Mouse (Mus musculus): ENCODE data around the gene Pcyt2. TPM values are rescaled to one million over a fixed set of nuclear protein-coding genes. Genes with fewer than 3 reads are reported as not detected.

Pcyt2 gene
- total and polyA plus RNA-seq, 2 experiments from 2014 or later, result 125 to 142 TPM

DNA sequence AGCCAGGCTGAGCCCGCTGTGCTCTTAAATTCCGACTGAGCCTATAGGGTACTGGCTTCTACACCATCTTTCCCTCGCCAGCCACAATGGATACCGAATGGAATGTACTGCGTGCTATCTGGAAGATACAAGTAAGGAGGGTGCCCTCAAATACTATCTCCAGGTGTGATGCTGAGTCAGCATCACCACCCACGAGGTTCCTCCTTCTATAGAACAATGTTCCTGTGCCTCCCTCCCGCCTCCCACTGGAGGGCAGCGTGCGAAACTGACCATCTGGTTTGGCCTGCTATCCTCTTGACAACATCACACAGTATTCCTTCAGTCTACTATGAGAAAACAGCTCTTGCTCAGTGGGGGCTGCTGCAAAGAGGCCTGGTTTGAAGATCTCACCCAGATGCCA lies 52.6 kb downstream of the Pcyt2 start:
- ATAC-seq, result no peak
- DNase-seq (ENCODE audit: low spot score), result no peak
- 87% methylated on average over 9 of the region's 9 CpGs for WGBS
- H3K27ac ChIP-seq, result no peak overlapping the region
- no peak overlapping the region for H3K4me2 ChIP-seq (ENCODE audit: low read depth, low read length)
- no peak overlapping the region for H3K9ac ChIP-seq (replicated peaks; ENCODE audit: low read length)
- no peaks in the 10 kb centered on the region for H3K9me3 ChIP-seq (ENCODE audit: low read length)
- peaks cover 88% of the 10 kb centered on the region for H3K36me3 ChIP-seq (ENCODE audit: insufficient read depth, low read length)
- H3K27me3 ChIP-seq (ENCODE audit: insufficient read depth, low read length), result no peaks in the 10 kb centered on the region
- TF ChIP-seq CTCF (IDR thresholded peaks at IDR 0.05; ENCODE audit: low read depth), result no peak
- no peak overlapping the region for H3K4me3 ChIP-seq (ENCODE audit: low read length)
- H3K4me1 ChIP-seq (ENCODE audit: insufficient read depth, low read length), result no peaks in the 10 kb centered on the region

DNA sequence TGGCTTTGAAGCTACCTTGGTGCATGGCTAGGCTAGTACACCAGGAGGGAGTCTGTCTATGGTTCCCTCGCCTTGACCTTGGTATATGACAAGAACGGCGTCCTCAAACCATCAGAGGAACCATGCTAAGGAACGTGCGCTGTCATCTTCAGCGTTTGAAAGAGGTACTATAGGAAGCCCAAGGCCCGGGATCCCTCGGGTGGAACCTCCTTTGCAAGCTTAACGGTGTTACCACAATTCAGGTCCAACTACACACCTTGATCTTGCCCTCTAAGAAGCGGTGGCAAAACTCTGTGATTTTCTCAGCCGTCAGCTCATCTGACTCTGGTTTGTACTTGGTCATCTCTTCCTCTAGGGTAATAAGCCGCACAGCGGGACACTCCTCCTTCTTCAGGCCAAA lies 54.8 kb downstream of the Pcyt2 start:
- DNase-seq (ENCODE audit: low spot score) (no peak), ATAC-seq (no peak)
- H3K4me3 ChIP-seq (ENCODE audit: low read length), result no peak overlapping the region
- peaks cover 84% of the 10 kb centered on the region for H3K36me3 ChIP-seq (ENCODE audit: insufficient read depth, low read length)
- H3K4me1 ChIP-seq (ENCODE audit: insufficient read depth, low read length), result no peaks in the 10 kb centered on the region
- WGBS, result 97% methylated on average over 13 of the region's 13 CpGs
- H3K9me3 ChIP-seq (ENCODE audit: low read length), result no peaks in the 10 kb centered on the region
- no peak overlapping the region for H3K9ac ChIP-seq (replicated peaks; ENCODE audit: low read length)
- no peak overlapping the region for H3K4me2 ChIP-seq (ENCODE audit: low read depth, low read length)
- TF ChIP-seq CTCF (IDR thresholded peaks at IDR 0.05; ENCODE audit: low read depth), result no peak
- no peak overlapping the region for H3K27ac ChIP-seq
- H3K27me3 ChIP-seq (ENCODE audit: insufficient read depth, low read length), result no peaks in the 10 kb centered on the region

DNA sequence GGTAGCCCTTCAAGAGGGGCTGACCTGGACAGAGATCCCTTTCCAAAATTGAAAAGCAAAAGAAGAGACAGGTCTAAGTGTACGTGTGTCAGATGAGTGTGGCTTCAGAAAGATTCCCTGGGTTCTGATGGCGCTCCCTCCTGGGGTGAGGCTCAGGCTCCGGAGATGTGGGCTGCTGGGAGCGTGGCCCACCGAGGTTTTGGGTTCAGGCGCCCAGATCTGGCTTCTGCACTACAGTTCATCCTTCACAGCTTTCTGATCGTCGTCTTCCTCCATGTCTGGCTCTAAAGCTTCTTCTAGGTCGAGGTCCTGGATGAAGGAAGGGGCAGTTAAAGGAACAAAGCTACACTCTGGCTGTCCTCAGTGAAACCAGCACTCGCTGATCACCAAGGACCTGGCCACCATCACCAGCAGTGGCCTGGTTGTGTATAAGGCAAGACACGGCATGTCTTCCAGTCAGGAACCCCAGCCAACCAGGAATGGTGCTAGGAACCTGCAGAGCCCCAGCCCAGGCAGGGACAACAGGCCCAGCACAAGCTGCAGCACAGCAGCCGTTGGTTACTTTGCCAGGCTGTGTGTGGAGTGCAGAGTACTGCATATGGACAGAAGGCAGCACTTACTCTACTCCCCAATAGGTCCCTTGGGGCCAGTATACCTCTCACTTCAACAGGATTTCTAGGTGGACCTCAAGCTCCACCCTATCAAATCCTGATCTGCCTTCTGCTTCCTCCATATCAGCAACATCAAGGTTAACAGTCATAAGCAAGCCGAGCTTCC lies 56.6 kb downstream of the Pcyt2 start:
- no peak for DNase-seq (ENCODE audit: low spot score)
- WGBS, result 95% methylated on average over 13 of the region's 13 CpGs
- no peak overlapping the region for H3K9ac ChIP-seq (replicated peaks; ENCODE audit: low read length)
- ATAC-seq, result no peak
- no peaks in the 10 kb centered on the region for H3K27me3 ChIP-seq (ENCODE audit: insufficient read depth, low read length)
- H3K4me1 ChIP-seq (ENCODE audit: insufficient read depth, low read length), result no peaks in the 10 kb centered on the region
- H3K9me3 ChIP-seq (ENCODE audit: low read length), result no peaks in the 10 kb centered on the region
- no peak overlapping the region for H3K4me2 ChIP-seq (ENCODE audit: low read depth, low read length)
- H3K27ac ChIP-seq, result no peak overlapping the region
- H3K4me3 ChIP-seq (ENCODE audit: low read length), result no peak overlapping the region
- TF ChIP-seq CTCF (IDR thresholded peaks at IDR 0.05; ENCODE audit: low read depth), result no peak
- H3K36me3 ChIP-seq (ENCODE audit: insufficient read depth, low read length), result peaks cover 66% of the 10 kb centered on the region

Small RNAs within 50 kb of the gene (microRNA-seq; reads per million reads assigned to microRNA genes)
- gene Mir6936, result 0.72 to 1.2 reads per million in 2 experiments

Other genes starting within 250 kb of the Pcyt2 start
Only the 30 nearest of the 33 such genes appear.
- not detected in 2 replicates for gene Tspan10, start 175.3 kb downstream of the Pcyt2 start, total RNA-seq (2014; rRNA removed)
- not detected in 2 replicates for gene Tspan10, start 175.3 kb downstream of the Pcyt2 start, polyA plus RNA-seq (2015; fragmentation: Nextera tagmentation; extraction: Ambion mirVana)
- not detected in 2 replicates for gene Pde6g, start 164.4 kb downstream of the Pcyt2 start, total RNA-seq (2014; rRNA removed)
- 0.23 TPM in 1 of 2 replicates, not detected in the other for gene Pde6g, start 164.4 kb downstream of the Pcyt2 start, polyA plus RNA-seq (2015; fragmentation: Nextera tagmentation; extraction: Ambion mirVana)
- gene Oxld1, start 159.9 kb downstream of the Pcyt2 start, total RNA-seq (2014; rRNA removed), result 11.7 and 11.9 TPM in 2 replicates
- gene Oxld1, start 159.9 kb downstream of the Pcyt2 start, polyA plus RNA-seq (2015; fragmentation: Nextera tagmentation; extraction: Ambion mirVana), result 13.3 and 13.6 TPM in 2 replicates
- gene Ccdc137, start 159.8 kb downstream of the Pcyt2 start, total RNA-seq (2014; rRNA removed), result 10.4 and 15.4 TPM in 2 replicates
- gene Ccdc137, start 159.8 kb downstream of the Pcyt2 start, polyA plus RNA-seq (2015; fragmentation: Nextera tagmentation; extraction: Ambion mirVana), result 17.3 and 18.7 TPM in 2 replicates
- 67.2 and 113 TPM in 2 replicates for gene Arl16, start 150.3 kb downstream of the Pcyt2 start, total RNA-seq (2014; rRNA removed)
- gene Arl16, start 150.3 kb downstream of the Pcyt2 start, polyA plus RNA-seq (2015; fragmentation: Nextera tagmentation; extraction: Ambion mirVana), result 71.2 and 73.0 TPM in 2 replicates
- 37.5 and 52.4 TPM in 2 replicates for gene Mrpl12, start 133.3 kb downstream of the Pcyt2 start, total RNA-seq (2014; rRNA removed)
- 147 and 155 TPM in 2 replicates for gene Mrpl12, start 133.3 kb downstream of the Pcyt2 start, polyA plus RNA-seq (2015; fragmentation: Nextera tagmentation; extraction: Ambion mirVana)
- 41.3 and 52.5 TPM in 2 replicates for gene Slc25a10, start 126.1 kb downstream of the Pcyt2 start, total RNA-seq (2014; rRNA removed)
- 28.0 and 28.8 TPM in 2 replicates for gene Slc25a10, start 126.1 kb downstream of the Pcyt2 start, polyA plus RNA-seq (2015; fragmentation: Nextera tagmentation; extraction: Ambion mirVana)
- 0.99 and 3.1 TPM in 2 replicates for gene Gcgr, start 87.2 kb downstream of the Pcyt2 start, total RNA-seq (2014; rRNA removed)
- gene Gcgr, start 87.2 kb downstream of the Pcyt2 start, polyA plus RNA-seq (2015; fragmentation: Nextera tagmentation; extraction: Ambion mirVana), result 1.0 TPM in 2 replicates
- gene Mcrip1, start 68.2 kb downstream of the Pcyt2 start, total RNA-seq (2014; rRNA removed), result 144 and 192 TPM in 2 replicates
- gene Mcrip1, start 68.2 kb downstream of the Pcyt2 start, polyA plus RNA-seq (2015; fragmentation: Nextera tagmentation; extraction: Ambion mirVana), result 250 and 257 TPM in 2 replicates
- not detected in 2 replicates for gene Ppp1r27, start 66.8 kb downstream of the Pcyt2 start, total RNA-seq (2014; rRNA removed)
- not detected in 2 replicates for gene Ppp1r27, start 66.8 kb downstream of the Pcyt2 start, polyA plus RNA-seq (2015; fragmentation: Nextera tagmentation; extraction: Ambion mirVana)
- gene P4hb, start 44.7 kb downstream of the Pcyt2 start, total RNA-seq (2014; rRNA removed), result 147 and 174 TPM in 2 replicates
- gene P4hb, start 44.7 kb downstream of the Pcyt2 start, polyA plus RNA-seq (2015; fragmentation: Nextera tagmentation; extraction: Ambion mirVana), result 222 TPM in 2 replicates
- 252 and 297 TPM in 2 replicates for gene Arhgdia, start 36.3 kb downstream of the Pcyt2 start, total RNA-seq (2014; rRNA removed)
- 403 and 425 TPM in 2 replicates for gene Arhgdia, start 36.3 kb downstream of the Pcyt2 start, polyA plus RNA-seq (2015; fragmentation: Nextera tagmentation; extraction: Ambion mirVana)
- gene Alyref, start 19.6 kb downstream of the Pcyt2 start, total RNA-seq (2014; rRNA removed), result 95.2 and 114 TPM in 2 replicates
- 185 and 189 TPM in 2 replicates for gene Alyref, start 19.6 kb downstream of the Pcyt2 start, polyA plus RNA-seq (2015; fragmentation: Nextera tagmentation; extraction: Ambion mirVana)
- 38.0 and 39.6 TPM in 2 replicates for gene Anapc11, start 19.5 kb downstream of the Pcyt2 start, total RNA-seq (2014; rRNA removed)
- gene Anapc11, start 19.5 kb downstream of the Pcyt2 start, polyA plus RNA-seq (2015; fragmentation: Nextera tagmentation; extraction: Ambion mirVana), result 198 and 200 TPM in 2 replicates
- gene Npb, start 9.5 kb downstream of the Pcyt2 start, total RNA-seq (2014; rRNA removed), result 0.78 TPM in 1 of 2 replicates, not detected in the other
- gene Npb, start 9.5 kb downstream of the Pcyt2 start, polyA plus RNA-seq (2015; fragmentation: Nextera tagmentation; extraction: Ambion mirVana), result 1.8 and 3.0 TPM in 2 replicates
- 30.8 and 32.8 TPM in 2 replicates for gene Sirt7, start 7.3 kb upstream of the Pcyt2 start, total RNA-seq (2014; rRNA removed)
- 32.3 and 38.3 TPM in 2 replicates for gene Sirt7, start 7.3 kb upstream of the Pcyt2 start, polyA plus RNA-seq (2015; fragmentation: Nextera tagmentation; extraction: Ambion mirVana)
- gene Mafg, start 15.7 kb upstream of the Pcyt2 start, total RNA-seq (2014; rRNA removed), result 35.9 and 39.3 TPM in 2 replicates
- 36.5 and 38.9 TPM in 2 replicates for gene Mafg, start 15.7 kb upstream of the Pcyt2 start, polyA plus RNA-seq (2015; fragmentation: Nextera tagmentation; extraction: Ambion mirVana)
- 9.0 and 9.3 TPM in 2 replicates for gene Pycr1, start 25.8 kb upstream of the Pcyt2 start, total RNA-seq (2014; rRNA removed)
- 13.2 and 13.8 TPM in 2 replicates for gene Pycr1, start 25.8 kb upstream of the Pcyt2 start, polyA plus RNA-seq (2015; fragmentation: Nextera tagmentation; extraction: Ambion mirVana)
- gene Myadml2, start 30.2 kb upstream of the Pcyt2 start, total RNA-seq (2014; rRNA removed), result 1.4 and 1.5 TPM in 2 replicates
- gene Myadml2, start 30.2 kb upstream of the Pcyt2 start, polyA plus RNA-seq (2015; fragmentation: Nextera tagmentation; extraction: Ambion mirVana), result 1.3 and 1.5 TPM in 2 replicates
- 6.9 and 10.3 TPM in 2 replicates for gene Notum, start 43.2 kb upstream of the Pcyt2 start, total RNA-seq (2014; rRNA removed)
- gene Notum, start 43.2 kb upstream of the Pcyt2 start, polyA plus RNA-seq (2015; fragmentation: Nextera tagmentation; extraction: Ambion mirVana), result 3.0 and 4.1 TPM in 2 replicates
- 105 and 130 TPM in 2 replicates for gene Aspscr1, start 55.0 kb upstream of the Pcyt2 start, total RNA-seq (2014; rRNA removed)
- gene Aspscr1, start 55.0 kb upstream of the Pcyt2 start, polyA plus RNA-seq (2015; fragmentation: Nextera tagmentation; extraction: Ambion mirVana), result 143 and 148 TPM in 2 replicates
- gene Cenpx, start 95.8 kb upstream of the Pcyt2 start, total RNA-seq (2014; rRNA removed), result 57.6 and 78.6 TPM in 2 replicates
- 99.7 and 100 TPM in 2 replicates for gene Cenpx, start 95.8 kb upstream of the Pcyt2 start, polyA plus RNA-seq (2015; fragmentation: Nextera tagmentation; extraction: Ambion mirVana)
- 35.4 and 49.1 TPM in 2 replicates for gene Lrrc45, start 96.0 kb upstream of the Pcyt2 start, total RNA-seq (2014; rRNA removed)
- 41.7 and 44.3 TPM in 2 replicates for gene Lrrc45, start 96.0 kb upstream of the Pcyt2 start, polyA plus RNA-seq (2015; fragmentation: Nextera tagmentation; extraction: Ambion mirVana)
- gene Rac3, start 103.5 kb upstream of the Pcyt2 start, total RNA-seq (2014; rRNA removed), result 669 and 698 TPM in 2 replicates
- gene Rac3, start 103.5 kb upstream of the Pcyt2 start, polyA plus RNA-seq (2015; fragmentation: Nextera tagmentation; extraction: Ambion mirVana), result 593 and 639 TPM in 2 replicates
- gene Dcxr, start 109.3 kb upstream of the Pcyt2 start, total RNA-seq (2014; rRNA removed), result 16.1 and 17.6 TPM in 2 replicates
- 20.2 and 21.3 TPM in 2 replicates for gene Dcxr, start 109.3 kb upstream of the Pcyt2 start, polyA plus RNA-seq (2015; fragmentation: Nextera tagmentation; extraction: Ambion mirVana)
- gene Cbr2, start 114.2 kb upstream of the Pcyt2 start, total RNA-seq (2014; rRNA removed), result 4.7 and 6.1 TPM in 2 replicates
- 3.5 and 4.0 TPM in 2 replicates for gene Cbr2, start 114.2 kb upstream of the Pcyt2 start, polyA plus RNA-seq (2015; fragmentation: Nextera tagmentation; extraction: Ambion mirVana)
- 0.42 and 1.3 TPM in 2 replicates for gene Hmga1b, start 144.9 kb upstream of the Pcyt2 start, total RNA-seq (2014; rRNA removed)
- gene Hmga1b, start 144.9 kb upstream of the Pcyt2 start, polyA plus RNA-seq (2015; fragmentation: Nextera tagmentation; extraction: Ambion mirVana), result 1.9 and 2.5 TPM in 2 replicates
- 93.6 and 97.0 TPM in 2 replicates for gene Rfng, start 166.3 kb upstream of the Pcyt2 start, total RNA-seq (2014; rRNA removed)
- 94.6 and 107 TPM in 2 replicates for gene Rfng, start 166.3 kb upstream of the Pcyt2 start, polyA plus RNA-seq (2015; fragmentation: Nextera tagmentation; extraction: Ambion mirVana)
- gene Gps1, start 166.3 kb upstream of the Pcyt2 start, total RNA-seq (2014; rRNA removed), result 304 and 314 TPM in 2 replicates
- 234 and 242 TPM in 2 replicates for gene Gps1, start 166.3 kb upstream of the Pcyt2 start, polyA plus RNA-seq (2015; fragmentation: Nextera tagmentation; extraction: Ambion mirVana)
- 36.3 and 48.5 TPM in 2 replicates for gene Dus1l, start 178.5 kb upstream of the Pcyt2 start, total RNA-seq (2014; rRNA removed)
- 40.4 and 42.2 TPM in 2 replicates for gene Dus1l, start 178.5 kb upstream of the Pcyt2 start, polyA plus RNA-seq (2015; fragmentation: Nextera tagmentation; extraction: Ambion mirVana)